Mouse (Mus musculus): ENCODE results near the gene Nlrc5.

GRCm38 (mm10) chr8:94551471-94552422 is 117.6 kb downstream of the Nlrc5 start:
- TF ChIP-seq CTCF (IDR thresholded peaks at IDR 0.05; ENCODE audit: borderline replicate concordance, insufficient read depth, low read depth, low read length): no peak
- no peak for TF ChIP-seq POLR2A (IDR thresholded peaks at IDR 0.05; ENCODE audit: borderline replicate concordance, insufficient read depth, low read length)

Data from cerebellum, adult 2 months (tissue).